Mouse (Mus musculus): Measurements from ENCODE around the gene Pcf11. TPM values are rescaled to one million over a fixed set of nuclear protein-coding genes. Genes with fewer than 3 reads are reported as not detected.
A peak's percentile ranks its signal among the peaks of the same experiment; 100 is the strongest.

Pcf11 gene
- polyA plus RNA-seq, 1 experiment from 2014 or later = 14.3 TPM

GRCm38 (mm10) chr7:92653329-92653728, 16.4 kb downstream of the Pcf11 start:
- Histone ChIP-seq H3K9me3 (ENCODE audit: control insufficient read depth, low read length) (no peaks in the 10 kb centered on the region), H3K36me3 (ENCODE audit: control insufficient read depth, insufficient read depth, low read length) (peaks cover 20% of the 10 kb centered on the region), H3K4me2 (ENCODE audit: low read length) (no peak overlapping the region), H3K4me1 (ENCODE audit: control insufficient read depth, insufficient read depth, low read depth, low read length) (no peaks in the 10 kb centered on the region), H3K9ac (ENCODE audit: low read depth, low read length) (no peak overlapping the region), H3K4me3 (ENCODE audit: low read length) (no peak overlapping the region), H3K27me3 (replicated peaks; ENCODE audit: control insufficient read depth, insufficient read depth, low read length) (no peaks in the 10 kb centered on the region), H3K27ac (ENCODE audit: low read depth, low read length) (no peak overlapping the region)
- ATAC-seq = no peak
- WGBS = 100% methylated on average over 1 of the region's 1 CpGs

- H3K4me2 ChIP-seq (ENCODE audit: low read length) = no peak overlapping the region
- H3K27me3 ChIP-seq (replicated peaks; ENCODE audit: control insufficient read depth, insufficient read depth, low read length) = no peaks in the 10 kb centered on the region
- peaks cover 14% of the 10 kb centered on the region for H3K36me3 ChIP-seq (ENCODE audit: control insufficient read depth, insufficient read depth, low read length)
- H3K4me1 ChIP-seq (ENCODE audit: control insufficient read depth, insufficient read depth, low read depth, low read length) = no peaks in the 10 kb centered on the region
- no peak overlapping the region for H3K9ac ChIP-seq (ENCODE audit: low read depth, low read length)
- no peaks in the 10 kb centered on the region for H3K9me3 ChIP-seq (ENCODE audit: control insufficient read depth, low read length)
- H3K27ac ChIP-seq (ENCODE audit: low read depth, low read length) = no peak overlapping the region
- WGBS = 91% methylated on average over 7 of the region's 7 CpGs
- no peak overlapping the region for H3K4me3 ChIP-seq (ENCODE audit: low read length)
- no peak for ATAC-seq
These were observed 21.9 kb downstream of the Pcf11 start for GRCm38 (mm10) chr7:92647790-92648189.

GRCm38 (mm10) chr7:92642358-92642757, 27.4 kb downstream of the Pcf11 start:
- ATAC-seq = no peak
- Histone ChIP-seq H3K4me1 (ENCODE audit: control insufficient read depth, insufficient read depth, low read depth, low read length) (peaks cover 8% of the 10 kb centered on the region), H3K4me2 (ENCODE audit: low read length) (no peak overlapping the region), H3K9ac (ENCODE audit: low read depth, low read length) (no peak overlapping the region), H3K27ac (ENCODE audit: low read depth, low read length) (no peak overlapping the region), H3K9me3 (ENCODE audit: control insufficient read depth, low read length) (no peaks in the 10 kb centered on the region), H3K36me3 (ENCODE audit: control insufficient read depth, insufficient read depth, low read length) (peaks cover 10% of the 10 kb centered on the region), H3K27me3 (replicated peaks; ENCODE audit: control insufficient read depth, insufficient read depth, low read length) (no peaks in the 10 kb centered on the region), H3K4me3 (ENCODE audit: low read length) (no peak overlapping the region)

GRCm38 (mm10) chr7:92638050-92638449, 31.7 kb downstream of the Pcf11 start:
- peak overlapping the region; percentile 85 for H3K4me2 ChIP-seq (ENCODE audit: low read length)
- H3K36me3 ChIP-seq (ENCODE audit: control insufficient read depth, insufficient read depth, low read length) = no peaks in the 10 kb centered on the region; the same call in 1 of the 2 replicates
- no peak overlapping the region for H3K27ac ChIP-seq (ENCODE audit: low read depth, low read length)
- H3K4me1 ChIP-seq (ENCODE audit: control insufficient read depth, insufficient read depth, low read depth, low read length) = peaks cover 18% of the 10 kb centered on the region
- H3K27me3 ChIP-seq (replicated peaks; ENCODE audit: control insufficient read depth, insufficient read depth, low read length) = no peaks in the 10 kb centered on the region
- ATAC-seq = no peak
- H3K9ac ChIP-seq (ENCODE audit: low read depth, low read length) = no peak overlapping the region
- peak overlapping the region; percentile 92 for H3K4me3 ChIP-seq (ENCODE audit: low read length)
- H3K9me3 ChIP-seq (ENCODE audit: control insufficient read depth, low read length) = no peaks in the 10 kb centered on the region
- WGBS = 92% methylated on average over 5 of the region's 5 CpGs

- Histone ChIP-seq H3K9me3 (ENCODE audit: control insufficient read depth, low read length) (no peaks in the 10 kb centered on the region), H3K27ac (ENCODE audit: low read depth, low read length) (peak within 1 kb of the TSS; percentile 85), H3K36me3 (ENCODE audit: control insufficient read depth, insufficient read depth, low read length) (no peaks in the 10 kb centered on the region; the same call in 1 of the 2 replicates), H3K4me1 (ENCODE audit: control insufficient read depth, insufficient read depth, low read depth, low read length) (peaks cover 18% of the 10 kb centered on the region), H3K9ac (ENCODE audit: low read depth, low read length) (peak within 1 kb of the TSS; percentile 89), H3K4me3 (ENCODE audit: low read length) (peak within 1 kb of the TSS; percentile 92), H3K27me3 (replicated peaks; ENCODE audit: control insufficient read depth, insufficient read depth, low read length) (no peaks in the 10 kb centered on the region), H3K4me2 (ENCODE audit: low read length) (peak within 1 kb of the TSS; percentile 99)
- ATAC-seq = peak; percentile 99
- WGBS = under 1% methylated on average over 44 of the region's 44 CpGs
These were observed 32.6 kb downstream of the Pcf11 start, which contains the start of gene Ankrd42 for GRCm38 (mm10) chr7:92637021-92637625. Ankrd42 (minus strand) TSS chr7:92637142.

GRCm38 (mm10) chr7:92636295-92637011, 33.3 kb downstream of the Pcf11 start:
- Histone ChIP-seq H3K9ac (ENCODE audit: low read depth, low read length) (peak overlapping the region; percentile 89), H3K4me3 (ENCODE audit: low read length) (peak overlapping the region; percentile 92), H3K36me3 (ENCODE audit: control insufficient read depth, insufficient read depth, low read length) (no peaks in the 10 kb centered on the region; the same call in 1 of the 2 replicates), H3K9me3 (ENCODE audit: control insufficient read depth, low read length) (no peaks in the 10 kb centered on the region), H3K27ac (ENCODE audit: low read depth, low read length) (peak overlapping the region; percentile 75), H3K4me1 (ENCODE audit: control insufficient read depth, insufficient read depth, low read depth, low read length) (peaks cover 18% of the 10 kb centered on the region), H3K4me2 (ENCODE audit: low read length) (peak overlapping the region; percentile 99), H3K27me3 (replicated peaks; ENCODE audit: control insufficient read depth, insufficient read depth, low read length) (no peaks in the 10 kb centered on the region)
- ATAC-seq = peak; percentile 79
- WGBS = 1% methylated on average over 49 of the region's 49 CpGs

GRCm38 (mm10) chr7:92630167-92630566, 39.6 kb downstream of the Pcf11 start:
- H3K4me3 ChIP-seq (ENCODE audit: low read length) = no peak overlapping the region
- H3K27ac ChIP-seq (ENCODE audit: low read depth, low read length) = no peak overlapping the region
- no peak overlapping the region for H3K4me2 ChIP-seq (ENCODE audit: low read length)
- WGBS = 38% methylated on average over 2 of the region's 2 CpGs
- H3K4me1 ChIP-seq (ENCODE audit: control insufficient read depth, insufficient read depth, low read depth, low read length) = no peaks in the 10 kb centered on the region
- H3K9ac ChIP-seq (ENCODE audit: low read depth, low read length) = no peak overlapping the region
- no peaks in the 10 kb centered on the region for H3K27me3 ChIP-seq (replicated peaks; ENCODE audit: control insufficient read depth, insufficient read depth, low read length)
- 0 out of 2 replicates have a peak, but pooled peaks have one; percentile 63 for ATAC-seq
- no peaks in the 10 kb centered on the region for H3K9me3 ChIP-seq (ENCODE audit: control insufficient read depth, low read length)
- no peaks in the 10 kb centered on the region for H3K36me3 ChIP-seq (ENCODE audit: control insufficient read depth, insufficient read depth, low read length)

- no peak overlapping the region for H3K27ac ChIP-seq (ENCODE audit: low read depth, low read length)
- no peaks in the 10 kb centered on the region for H3K4me1 ChIP-seq (ENCODE audit: control insufficient read depth, insufficient read depth, low read depth, low read length)
- no peak for ATAC-seq
- peaks cover 2% of the 10 kb centered on the region; the same call in 1 of the 2 replicates for H3K9me3 ChIP-seq (ENCODE audit: control insufficient read depth, low read length)
- H3K36me3 ChIP-seq (ENCODE audit: control insufficient read depth, insufficient read depth, low read length) = peaks cover 3% of the 10 kb centered on the region; the same call in 1 of the 2 replicates
- no peak overlapping the region for H3K4me3 ChIP-seq (ENCODE audit: low read length)
- H3K4me2 ChIP-seq (ENCODE audit: low read length) = no peak overlapping the region
- H3K27me3 ChIP-seq (replicated peaks; ENCODE audit: control insufficient read depth, insufficient read depth, low read length) = no peaks in the 10 kb centered on the region
- no peak overlapping the region for H3K9ac ChIP-seq (ENCODE audit: low read depth, low read length)
- WGBS = 52% methylated on average over 2 of the region's 2 CpGs
These were observed 45.2 kb downstream of the Pcf11 start for GRCm38 (mm10) chr7:92624488-92624887.

GRCm38 (mm10) chr7:92610830-92611229, 58.9 kb downstream of the Pcf11 start:
- no peak for ATAC-seq
- Histone ChIP-seq H3K4me2 (ENCODE audit: low read length) (no peak overlapping the region), H3K27me3 (replicated peaks; ENCODE audit: control insufficient read depth, insufficient read depth, low read length) (no peaks in the 10 kb centered on the region), H3K27ac (ENCODE audit: low read depth, low read length) (no peak overlapping the region), H3K36me3 (ENCODE audit: control insufficient read depth, insufficient read depth, low read length) (peaks cover 22% of the 10 kb centered on the region), H3K4me1 (ENCODE audit: control insufficient read depth, insufficient read depth, low read depth, low read length) (no peaks in the 10 kb centered on the region), H3K4me3 (ENCODE audit: low read length) (no peak overlapping the region), H3K9ac (ENCODE audit: low read depth, low read length) (no peak overlapping the region), H3K9me3 (ENCODE audit: control insufficient read depth, low read length) (no peaks in the 10 kb centered on the region)
- 78% methylated on average over 7 of the region's 7 CpGs for WGBS
